Mouse (Mus musculus) G1E (cell line): ENCODE data around the gene Bri3.

Source experiments
- CTCF ChIP-seq: IDR thresholded peaks from 2 replicates; pipeline ENCODE4 v1.5.1; 2012; ENCODE audit warnings: low read depth, low read length, inconsistent platforms, mixed read lengths
- GATA1 ChIP-seq: IDR thresholded peaks from 2 replicates; pipeline ENCODE4 v1.6.1; 2012; ENCODE audit warnings: borderline replicate concordance, low read length, inconsistent platforms, mixed read lengths

GRCm38 (mm10) chr5:144230216-144230615, 14.0 kb upstream of the Bri3 start:
- TF ChIP-seq CTCF = no peak
- no peak for TF ChIP-seq GATA1
